Mouse (Mus musculus) kidney, embryonic 14.5 days (tissue): ENCODE measurements at regions not wholly inside any gene's neighbourhood (a gene's known extent, or its start where the extent isn't known, plus 50 kb on each side); places are given as distances from the start of the nearest gene placed in this dataset.

Experiments
- ATAC-seq: fragments of 200-750 bp; cut with Nextera tagmentation; 2 replicates; pipeline ENCODE4 v1.8.0; 2017; ENCODE audit warnings: moderate number of reproducible peaks, mild to moderate bottlenecking, moderate TSS enrichment, moderate library complexity; ENCODE audit not compliant: low FRiP score, low TSS enrichment
- H3K27ac ChIP-seq: fragments of 300-500 bp; sonication (generic); 2 replicates; pipeline ENCODE4 v1.5.1; 2014; ENCODE audit warnings: low read depth, mild to moderate bottlenecking, low read length, moderate library complexity, mixed read lengths
- H3K27me3 ChIP-seq: fragments of 300-500 bp; sonication (generic); 2 replicates; pipeline ENCODE4 v1.6.1; 2014; ENCODE audit warnings: mild to moderate bottlenecking, low read length; ENCODE audit not compliant: control insufficient read depth, insufficient read depth
- H3K36me3 ChIP-seq: fragments of 300-500 bp; sonication (generic); 2 replicates; pipeline ENCODE4 v1.6.1; 2014; ENCODE audit warnings: low read length, mixed read lengths; ENCODE audit not compliant: control insufficient read depth, insufficient read depth
- H3K4me1 ChIP-seq: fragments of 300-500 bp; sonication (generic); 2 replicates; pipeline ENCODE4 v1.6.1; 2014; ENCODE audit warnings: low read length, mixed read lengths; ENCODE audit not compliant: control insufficient read depth, insufficient read depth
- H3K4me2 ChIP-seq: fragments of 300-500 bp; sonication (generic); replicated peaks from 2 replicates; pipeline ENCODE4 v1.6.1; 2014; ENCODE audit warnings: low read depth, mild to moderate bottlenecking, low read length
- H3K4me3 ChIP-seq: fragments of 300-500 bp; sonication (generic); 2 replicates; pipeline ENCODE4 v1.5.1; 2014; ENCODE audit warnings: mild to moderate bottlenecking, low read length
- H3K9ac ChIP-seq: fragments of 300-500 bp; sonication (generic); 2 replicates; pipeline ENCODE4 v1.6.1; 2014; ENCODE audit warnings: low read depth, mild to moderate bottlenecking, low read length, moderate library complexity
- H3K9me3 ChIP-seq: fragments of 300-500 bp; sonication (generic); 2 replicates; pipeline ENCODE4 v1.6.1; 2016; ENCODE audit warnings: low read length; ENCODE audit not compliant: control insufficient read depth
- WGBS: fragments of 180-500 bp; shearing (Covaris S2); extraction: QIAGEN DNeasy Blood & Tissue Kit; methylation state at CpG from one replicate; pipeline ENCODE4 v1.1.7; 2014; 5-methylcytosine and 5-hydroxymethylcytosine counted together

DNA sequence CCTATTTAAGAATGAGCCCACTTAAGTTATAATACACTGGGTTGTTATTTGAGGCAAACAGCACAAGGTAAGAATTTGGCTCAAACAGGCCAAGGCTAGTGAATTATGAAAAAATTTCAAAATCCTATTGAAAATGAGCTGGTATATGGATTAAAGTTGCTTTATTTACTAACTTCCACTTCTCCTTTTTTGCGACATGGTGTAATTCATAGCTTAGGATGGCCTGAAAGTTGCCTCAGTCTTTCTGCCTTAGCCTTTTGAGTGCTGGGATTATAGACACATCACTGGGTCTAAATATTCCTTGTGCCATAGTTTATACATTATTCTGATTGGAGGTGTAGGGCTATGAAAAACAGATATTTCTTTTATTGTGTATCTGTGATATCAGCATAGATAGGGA is 81.9 kb downstream of the Edem1 start:
- WGBS, result 90% methylated on average over 1 of the region's 1 CpGs
- Histone ChIP-seq H3K4me2 (no peak overlapping the region), H3K36me3 (no peaks in the 10 kb centered on the region), H3K27ac (no peak overlapping the region), H3K9ac (no peak overlapping the region), H3K4me3 (no peak overlapping the region), H3K9me3 (no peaks in the 10 kb centered on the region), H3K27me3 (no peaks in the 10 kb centered on the region), H3K4me1 (no peaks in the 10 kb centered on the region)
- ATAC-seq, result no peak

- H3K9ac ChIP-seq, result no peak overlapping the region
- WGBS, result 19% methylated on average over 7 of the region's 7 CpGs
- no peaks in the 10 kb centered on the region for H3K9me3 ChIP-seq
- no peak overlapping the region for H3K27ac ChIP-seq
- no peaks in the 10 kb centered on the region for H3K4me1 ChIP-seq
- no peaks in the 10 kb centered on the region for H3K27me3 ChIP-seq
- ATAC-seq, result peak; percentile 80; the same call in 1 of the 2 replicates
- no peak overlapping the region for H3K4me3 ChIP-seq
- no peaks in the 10 kb centered on the region for H3K36me3 ChIP-seq
- no peak overlapping the region for H3K4me2 ChIP-seq
These were observed 84.1 kb downstream of the Edem1 start for GRCm38 (mm10) chr6:108912539-108912938.

GRCm38 (mm10) chr6:108919372-108919913 is 91.0 kb downstream of the Edem1 start:
- Histone ChIP-seq H3K9ac (no peak overlapping the region), H3K4me3 (no peak overlapping the region), H3K27ac (no peak overlapping the region), H3K9me3 (no peaks in the 10 kb centered on the region), H3K4me1 (no peaks in the 10 kb centered on the region), H3K27me3 (no peaks in the 10 kb centered on the region), H3K36me3 (no peaks in the 10 kb centered on the region), H3K4me2 (no peak overlapping the region)
- no peak for ATAC-seq
- WGBS, result 81% methylated on average over 2 of the region's 2 CpGs

DNA sequence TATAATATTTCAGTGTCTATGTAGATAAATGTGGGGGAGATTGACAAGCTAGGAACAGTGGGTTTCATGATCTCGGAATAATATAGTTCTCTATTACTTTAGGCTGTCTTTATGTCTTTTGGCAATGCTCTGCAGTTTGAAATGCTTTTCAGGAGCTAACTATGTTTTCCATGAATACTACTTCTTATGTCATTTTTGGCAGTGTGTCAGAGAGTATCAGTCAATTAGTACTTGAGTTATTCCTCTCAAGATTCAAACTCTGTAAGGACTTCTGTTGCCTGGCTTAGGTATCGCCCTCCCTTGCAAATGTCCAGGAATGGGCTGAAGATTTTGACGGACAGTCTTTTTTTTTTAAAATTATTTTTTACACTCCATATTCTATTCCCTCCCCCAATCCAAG is 92.7 kb downstream of the Edem1 start:
- WGBS, result 93% methylated on average over 3 of the region's 3 CpGs
- Histone ChIP-seq H3K27me3 (no peaks in the 10 kb centered on the region), H3K9ac (no peak overlapping the region), H3K27ac (no peak overlapping the region), H3K4me1 (no peaks in the 10 kb centered on the region), H3K36me3 (no peaks in the 10 kb centered on the region), H3K9me3 (no peaks in the 10 kb centered on the region), H3K4me3 (no peak overlapping the region), H3K4me2 (no peak overlapping the region)
- no peak for ATAC-seq

DNA sequence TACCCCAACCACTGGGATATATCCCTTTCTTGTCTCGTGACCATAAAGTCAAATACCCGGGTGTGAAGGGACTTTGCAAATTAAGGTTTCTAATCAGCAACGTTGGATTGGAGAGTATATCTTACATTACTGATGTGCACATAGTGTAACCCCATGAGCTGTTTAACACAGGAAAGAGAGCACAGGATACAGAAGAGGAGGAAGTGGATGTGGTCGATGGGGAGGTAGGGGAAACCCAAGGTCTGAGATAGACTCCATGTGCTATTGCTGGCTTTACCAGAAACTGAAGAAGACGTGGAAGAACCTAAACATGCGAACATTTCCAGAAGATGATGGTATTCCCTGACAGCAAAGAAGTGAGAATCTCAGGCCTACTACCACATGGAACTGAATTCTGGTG is 94.1 kb downstream of the Edem1 start:
- 80% methylated on average over 6 of the region's 6 CpGs for WGBS
- Histone ChIP-seq H3K36me3 (no peaks in the 10 kb centered on the region), H3K9me3 (no peaks in the 10 kb centered on the region), H3K9ac (no peak overlapping the region), H3K4me2 (no peak overlapping the region), H3K27me3 (no peaks in the 10 kb centered on the region), H3K4me3 (no peak overlapping the region), H3K27ac (no peak overlapping the region), H3K4me1 (no peaks in the 10 kb centered on the region)
- ATAC-seq, result no peak

DNA sequence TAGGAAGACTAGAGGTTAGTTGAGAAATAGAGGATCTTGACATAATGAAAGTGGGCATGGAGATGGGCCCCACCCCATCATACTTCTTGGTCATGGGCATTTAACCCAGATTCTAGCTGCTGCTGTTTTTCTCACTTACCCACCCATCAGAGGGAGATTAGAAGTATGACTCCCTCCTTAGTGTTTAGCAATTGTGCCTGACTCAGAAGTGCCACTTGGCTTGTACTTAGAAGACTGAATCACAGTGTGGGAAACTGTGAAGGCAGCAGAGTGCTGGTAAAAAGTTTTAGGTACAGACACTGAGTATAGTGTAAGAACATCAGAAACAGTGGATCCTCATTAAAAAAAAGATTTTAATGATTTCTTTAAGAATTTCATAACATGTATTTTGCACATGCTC is 100.5 kb downstream of the Edem1 start:
- Histone ChIP-seq H3K9ac (no peak overlapping the region), H3K9me3 (no peaks in the 10 kb centered on the region), H3K4me3 (no peak overlapping the region), H3K27ac (no peak overlapping the region), H3K4me2 (no peak overlapping the region), H3K4me1 (no peaks in the 10 kb centered on the region), H3K36me3 (no peaks in the 10 kb centered on the region), H3K27me3 (no peaks in the 10 kb centered on the region)
- no peak for ATAC-seq

DNA sequence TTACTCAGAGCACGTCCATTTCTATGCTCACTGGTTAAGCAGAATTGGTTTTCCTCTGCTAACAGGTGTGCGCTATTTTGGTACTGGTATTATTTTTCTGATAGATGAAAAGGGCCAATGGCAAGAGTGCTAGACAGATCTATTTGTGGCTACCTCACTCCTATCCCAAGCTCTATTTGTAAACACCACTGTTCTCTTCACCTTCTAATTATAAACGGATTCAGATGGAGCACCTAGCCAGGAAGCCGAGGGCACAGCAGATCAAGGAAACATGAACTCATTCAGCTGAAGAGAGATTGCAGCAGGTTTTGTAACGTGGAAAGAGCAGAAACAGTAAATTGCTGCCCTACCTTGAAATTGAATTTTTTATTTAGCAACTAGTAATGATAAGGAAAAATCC is 110.2 kb downstream of the Edem1 start:
- Histone ChIP-seq H3K4me1 (no peaks in the 10 kb centered on the region), H3K36me3 (no peaks in the 10 kb centered on the region), H3K27me3 (no peaks in the 10 kb centered on the region), H3K4me2 (no peak overlapping the region), H3K4me3 (no peak overlapping the region), H3K9ac (no peak overlapping the region), H3K27ac (no peak overlapping the region), H3K9me3 (no peaks in the 10 kb centered on the region)
- ATAC-seq, result no peak
- 82% methylated on average over 5 of the region's 5 CpGs for WGBS

GRCm38 (mm10) chr6:108942288-108942687 is 113.8 kb downstream of the Edem1 start:
- Histone ChIP-seq H3K4me3 (no peak overlapping the region), H3K9me3 (no peaks in the 10 kb centered on the region), H3K4me2 (no peak overlapping the region), H3K9ac (no peak overlapping the region), H3K4me1 (no peaks in the 10 kb centered on the region), H3K36me3 (no peaks in the 10 kb centered on the region), H3K27me3 (no peaks in the 10 kb centered on the region), H3K27ac (no peak overlapping the region)
- ATAC-seq, result no peak

- Histone ChIP-seq H3K9me3 (no peaks in the 10 kb centered on the region), H3K4me1 (no peaks in the 10 kb centered on the region), H3K36me3 (no peaks in the 10 kb centered on the region), H3K9ac (no peak overlapping the region), H3K27ac (no peak overlapping the region), H3K4me2 (no peak overlapping the region), H3K4me3 (no peak overlapping the region), H3K27me3 (no peaks in the 10 kb centered on the region)
- no peak for ATAC-seq
- WGBS, result 90% methylated on average over 6 of the region's 6 CpGs
These were observed 123.9 kb downstream of the Edem1 start for GRCm38 (mm10) chr6:108952389-108952788.

DNA sequence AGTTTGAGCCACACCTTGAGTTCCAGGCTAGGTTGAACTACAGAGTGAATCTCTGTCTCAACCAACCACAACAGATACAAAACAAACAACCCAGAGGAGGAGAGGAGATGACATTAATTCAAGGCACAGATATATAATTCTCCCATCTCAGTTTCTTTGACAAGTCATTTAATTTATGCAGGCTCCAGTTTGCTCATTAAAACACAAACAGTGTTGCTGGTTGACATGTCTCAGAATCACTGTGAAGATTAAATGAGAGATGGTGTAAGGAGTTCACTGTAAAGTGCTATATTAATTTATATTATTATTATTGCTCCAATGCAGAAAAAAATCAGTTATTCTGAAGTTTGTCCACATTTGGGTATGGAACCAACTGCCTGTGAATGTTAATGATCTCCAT is 134.4 kb downstream of the Edem1 start:
- Histone ChIP-seq H3K36me3 (no peaks in the 10 kb centered on the region), H3K4me2 (no peak overlapping the region), H3K9ac (no peak overlapping the region), H3K4me1 (no peaks in the 10 kb centered on the region), H3K27me3 (no peaks in the 10 kb centered on the region), H3K9me3 (no peaks in the 10 kb centered on the region), H3K4me3 (no peak overlapping the region), H3K27ac (no peak overlapping the region)
- no peak for ATAC-seq
